Mouse (Mus musculus) hindbrain, embryonic 15.5 days (tissue): ENCODE measurements around the gene Ube2z. TPM values are rescaled to one million over a fixed set of nuclear protein-coding genes. Genes with fewer than 3 reads are reported as not detected.

ENCODE experiments used
- ATAC-seq: fragments of 200-750 bp; cut with Nextera tagmentation; 2 replicates; pipeline ENCODE4 v1.8.0; 2017; ENCODE audit warnings: low read depth, moderate number of reproducible peaks, moderate TSS enrichment; ENCODE audit not compliant: low FRiP score
- H3K27ac ChIP-seq: fragments of 300-500 bp; sonication (generic); replicated peaks from 2 replicates; pipeline ENCODE4 v1.5.1; 2015; ENCODE audit warnings: mild to moderate bottlenecking, inconsistent platforms
- H3K27me3 ChIP-seq: fragments of 300-500 bp; sonication (generic); 2 replicates; pipeline ENCODE4 v1.6.1; 2015; ENCODE audit warnings: control low read depth, inconsistent platforms
- H3K36me3 ChIP-seq: fragments of 300-500 bp; sonication (generic); 2 replicates; pipeline ENCODE4 v1.6.1; 2015; ENCODE audit warnings: control low read depth, inconsistent platforms
- H3K4me1 ChIP-seq: fragments of 300-500 bp; sonication (generic); replicated peaks from 2 replicates; pipeline ENCODE4 v1.6.1; 2015; ENCODE audit warnings: control low read depth, inconsistent platforms
- H3K4me2 ChIP-seq: fragments of 300-500 bp; sonication (generic); 2 replicates; pipeline ENCODE4 v1.6.1; 2015; ENCODE audit warnings: moderate library complexity, mild to moderate bottlenecking, inconsistent platforms
- H3K4me3 ChIP-seq: fragments of 300-500 bp; sonication (generic); 2 replicates; pipeline ENCODE4 v1.5.1; 2015; ENCODE audit warnings: mild to moderate bottlenecking, inconsistent platforms
- H3K9ac ChIP-seq: fragments of 300-500 bp; sonication (generic); 2 replicates; pipeline ENCODE4 v1.6.1; 2015; ENCODE audit warnings: inconsistent platforms
- H3K9me3 ChIP-seq: fragments of 300-500 bp; sonication (generic); 2 replicates; pipeline ENCODE4 v1.6.1; 2016; ENCODE audit warnings: control low read depth, inconsistent platforms
- WGBS: fragments of 180-500 bp; shearing (Covaris S2); methylation state at CpG from one replicate; pipeline ENCODE4 v1.1.7; 2015; 5-methylcytosine and 5-hydroxymethylcytosine counted together
- polyA plus RNA-seq: library from polyadenylated mRNA; unstranded; fragments of >200 nt; fragmentation: Nextera tagmentation; extraction: Ambion mirVana; gene quantifications from 2 replicates; pipeline ENCODE4 v1.2.1, GENCODE M21; 2015

Gene Ube2z
- polyA plus RNA-seq, 1 experiment from 2014 or later = 40.0 TPM

DNA sequence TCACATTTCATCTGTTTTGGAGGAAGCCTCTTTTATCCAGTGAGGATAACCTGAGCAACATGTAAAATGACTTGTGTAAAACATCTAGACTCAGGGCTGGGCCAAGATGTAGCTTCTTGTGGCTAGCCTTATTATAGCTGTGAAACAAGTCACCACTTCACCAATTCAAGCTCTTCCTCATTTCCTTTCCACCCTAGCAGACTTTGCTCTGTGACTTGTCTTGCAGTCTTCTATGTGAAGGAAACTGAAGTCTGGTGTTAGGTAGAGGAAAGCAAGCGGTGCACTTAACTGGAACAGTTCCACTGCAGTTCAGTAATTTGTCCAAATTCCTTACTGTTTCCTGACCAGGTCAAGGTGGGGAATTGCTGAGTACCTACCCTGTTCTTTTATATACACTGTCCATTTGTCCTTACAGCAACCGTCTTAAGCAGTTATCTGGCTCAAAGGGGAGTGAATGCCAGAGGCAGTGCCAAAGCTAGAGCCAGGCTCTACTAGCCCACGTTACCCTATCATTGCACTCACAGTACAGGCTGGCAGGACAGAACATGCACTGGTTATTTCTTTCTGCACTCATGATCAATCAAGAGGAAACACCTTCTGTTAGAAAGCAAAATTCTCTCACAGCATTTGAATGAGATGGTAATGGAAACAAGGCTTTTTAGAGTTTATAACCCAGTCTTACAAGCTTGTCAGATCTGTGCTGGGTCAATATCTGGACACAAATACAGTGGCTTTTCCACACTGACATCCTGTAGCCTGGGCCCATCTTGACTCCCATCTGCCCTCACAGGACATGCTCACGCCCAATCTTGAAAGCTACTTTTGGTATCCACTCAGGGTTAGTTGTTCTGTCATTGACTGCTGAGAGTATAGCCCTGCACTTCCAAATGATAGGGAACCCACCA is 17.5 kb downstream of the Ube2z start:
- Histone ChIP-seq H3K27ac (no peak overlapping the region), H3K4me2 (no peak overlapping the region), H3K4me1 (no peaks in the 10 kb centered on the region), H3K9me3 (no peaks in the 10 kb centered on the region), H3K36me3 (peaks cover 76% of the 10 kb centered on the region), H3K27me3 (no peaks in the 10 kb centered on the region), H3K9ac (no peak overlapping the region), H3K4me3 (no peak overlapping the region)
- no peak for ATAC-seq
- 85% methylated on average over 4 of the region's 4 CpGs for WGBS

DNA sequence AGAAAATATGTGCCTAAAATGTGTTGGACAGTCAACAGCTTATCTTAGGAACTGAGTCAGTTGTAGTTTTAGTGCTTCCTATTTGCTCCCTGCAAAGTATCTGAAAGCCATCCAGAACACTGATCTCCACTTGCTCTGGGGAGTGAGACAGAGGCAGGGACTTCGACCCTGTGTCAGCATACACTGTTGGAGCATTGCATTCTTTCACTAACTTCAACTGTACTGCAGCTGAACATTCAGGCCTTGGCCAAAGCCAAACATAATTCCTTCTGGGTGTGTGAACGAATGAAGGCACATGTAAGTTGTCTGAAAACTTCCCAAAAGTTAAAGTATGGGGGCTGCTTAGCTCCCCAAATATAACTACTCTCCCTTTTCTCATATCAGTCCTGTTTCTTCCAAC is 18.4 kb downstream of the Ube2z start:
- H3K27ac ChIP-seq = no peak overlapping the region
- no peak overlapping the region for H3K4me2 ChIP-seq
- no peak for ATAC-seq
- H3K4me1 ChIP-seq = no peaks in the 10 kb centered on the region
- no peak overlapping the region for H3K4me3 ChIP-seq
- H3K9ac ChIP-seq = no peak overlapping the region
- H3K27me3 ChIP-seq = no peaks in the 10 kb centered on the region
- 97% methylated on average over 2 of the region's 2 CpGs for WGBS
- H3K36me3 ChIP-seq = peaks cover 71% of the 10 kb centered on the region
- H3K9me3 ChIP-seq = no peaks in the 10 kb centered on the region

DNA sequence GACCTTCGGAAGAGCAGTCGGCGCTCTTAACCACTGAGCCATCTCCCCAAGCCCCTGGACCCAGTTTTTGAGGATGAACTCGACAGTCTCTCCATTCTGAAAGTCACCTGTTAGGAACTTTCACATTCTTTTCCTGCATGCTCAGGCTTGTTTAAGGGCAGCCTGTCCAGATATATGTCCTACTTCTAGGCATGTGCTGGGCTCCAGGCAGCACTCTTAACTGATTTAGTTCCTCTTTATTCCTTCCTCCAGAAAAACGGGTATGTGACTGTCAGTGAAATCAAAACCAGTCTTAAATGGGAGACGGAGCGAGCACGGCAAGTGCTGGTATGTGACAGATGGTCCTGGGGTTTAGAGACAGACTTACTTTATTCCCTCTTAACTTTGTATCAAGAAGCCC is 19.2 kb downstream of the Ube2z start:
- no peaks in the 10 kb centered on the region for H3K4me1 ChIP-seq
- H3K9ac ChIP-seq = no peak overlapping the region
- H3K27me3 ChIP-seq = no peaks in the 10 kb centered on the region
- no peaks in the 10 kb centered on the region for H3K9me3 ChIP-seq
- no peak for ATAC-seq
- no peak overlapping the region for H3K4me3 ChIP-seq
- H3K4me2 ChIP-seq = no peak overlapping the region
- H3K27ac ChIP-seq = no peak overlapping the region
- H3K36me3 ChIP-seq = peaks cover 69% of the 10 kb centered on the region
- 87% methylated on average over 8 of the region's 8 CpGs for WGBS

DNA sequence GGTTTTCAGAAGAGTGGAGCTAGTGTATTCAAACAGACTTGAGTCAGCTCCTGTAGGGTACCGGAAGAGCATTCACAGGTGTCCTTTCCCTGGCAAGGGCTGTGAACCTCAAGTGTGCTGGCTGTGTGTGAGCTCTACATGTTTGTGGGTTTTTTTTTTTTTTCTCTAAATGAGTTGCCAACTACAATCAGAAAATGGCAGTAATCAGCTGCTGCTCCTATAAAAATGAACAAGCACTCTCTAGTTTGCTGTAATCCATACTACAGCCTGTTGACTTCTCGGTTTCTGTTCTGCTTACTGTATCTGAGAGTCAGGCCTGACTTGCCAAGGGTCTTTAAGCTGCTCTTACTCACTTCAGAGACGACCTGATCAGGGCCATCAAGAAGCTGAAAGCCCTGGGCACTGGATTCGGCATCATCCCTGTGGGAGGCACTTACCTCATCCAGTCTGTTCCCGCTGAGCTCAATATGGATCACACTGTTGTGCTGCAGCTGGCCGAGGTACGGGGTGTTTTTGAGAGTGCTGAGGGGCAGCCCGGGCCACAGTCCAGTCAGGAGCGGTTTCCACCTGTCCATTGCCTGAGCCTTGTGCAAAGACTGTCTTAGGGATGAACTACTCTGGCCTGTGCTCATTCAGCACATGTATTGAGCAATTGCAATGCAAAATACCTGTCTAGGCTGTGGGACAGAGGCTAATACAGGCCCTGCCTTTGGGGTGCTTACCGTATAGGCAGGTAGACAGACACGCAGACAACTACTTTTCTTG is 20.2 kb downstream of the Ube2z start:
- H3K4me1 ChIP-seq = no peaks in the 10 kb centered on the region
- peaks cover 63% of the 10 kb centered on the region for H3K36me3 ChIP-seq
- no peak overlapping the region for H3K27ac ChIP-seq
- H3K4me2 ChIP-seq = no peak overlapping the region
- no peak for ATAC-seq
- H3K27me3 ChIP-seq = no peaks in the 10 kb centered on the region
- H3K4me3 ChIP-seq = no peak overlapping the region
- no peak overlapping the region for H3K9ac ChIP-seq
- 92% methylated on average over 11 of the region's 11 CpGs for WGBS
- H3K9me3 ChIP-seq = no peaks in the 10 kb centered on the region

DNA sequence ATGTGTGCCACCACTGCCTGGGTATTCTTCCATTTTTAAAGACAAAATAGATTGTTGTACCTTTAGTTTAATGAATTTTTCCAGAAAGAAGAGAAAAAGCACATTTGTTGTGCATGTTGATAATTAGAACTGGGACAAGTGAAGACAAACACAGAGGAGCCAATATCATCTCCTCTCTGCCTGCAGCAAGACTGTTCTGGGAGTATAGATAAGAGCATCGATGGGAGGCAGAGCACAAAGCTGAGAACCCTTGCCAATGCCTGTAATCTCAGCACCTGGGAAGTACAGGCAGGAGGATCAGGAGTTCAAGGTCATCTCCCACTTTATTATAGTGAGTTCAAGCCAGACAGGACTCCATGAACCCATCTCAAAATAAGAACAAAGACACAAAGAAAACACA is 26.6 kb downstream of the Ube2z start:
- 97% methylated on average over 1 of the region's 1 CpGs for WGBS
- Histone ChIP-seq H3K36me3 (peaks cover 30% of the 10 kb centered on the region), H3K9me3 (no peaks in the 10 kb centered on the region), H3K27ac (no peak overlapping the region), H3K4me2 (no peak overlapping the region), H3K27me3 (no peaks in the 10 kb centered on the region), H3K4me3 (no peak overlapping the region), H3K4me1 (peaks cover 25% of the 10 kb centered on the region), H3K9ac (no peak overlapping the region)
- no peak for ATAC-seq

DNA sequence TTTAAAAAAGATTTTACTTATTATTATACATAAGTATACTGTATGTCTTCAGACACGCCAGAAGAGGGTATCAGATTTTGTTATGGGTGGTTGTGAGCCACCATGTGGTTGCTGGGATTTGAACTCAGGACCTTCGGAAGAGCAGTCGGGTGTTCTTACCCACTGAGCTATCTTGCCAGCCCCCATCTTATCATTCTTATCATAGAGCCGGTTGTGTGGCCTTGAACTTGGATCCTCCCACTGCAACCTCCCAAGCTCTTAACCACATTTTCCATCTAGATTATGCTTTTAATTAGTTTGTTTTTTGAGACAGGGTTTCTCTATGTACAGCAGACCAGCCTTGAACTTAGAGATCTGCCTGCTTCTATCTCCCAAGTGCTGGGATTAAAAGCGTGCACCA is 27.7 kb downstream of the Ube2z start:
- H3K4me3 ChIP-seq = no peak overlapping the region
- WGBS = 94% methylated on average over 5 of the region's 5 CpGs

DNA sequence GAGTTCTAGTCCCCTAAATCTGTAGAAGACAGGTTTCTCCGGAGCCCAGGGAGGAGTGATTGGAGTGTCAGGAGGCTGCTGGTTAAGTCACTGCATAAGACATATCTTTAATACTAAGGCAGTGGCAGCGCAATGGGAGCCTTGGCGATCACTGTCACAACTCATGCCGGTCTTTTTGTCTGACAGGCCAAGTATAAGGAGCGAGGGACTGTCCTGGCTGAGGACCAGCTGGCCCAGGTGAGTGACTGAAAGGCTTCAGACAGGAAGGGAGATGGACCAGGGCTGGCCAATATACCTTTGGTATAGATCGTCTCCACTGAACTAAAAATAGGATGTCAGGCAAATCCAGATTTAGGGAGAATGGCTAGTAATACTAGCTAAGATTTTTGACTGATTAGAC is 30.1 kb downstream of the Ube2z start:
- 13% methylated on average over 6 of the region's 6 CpGs for WGBS
- Histone ChIP-seq H3K4me1 (peaks cover 25% of the 10 kb centered on the region), H3K4me3 (peak overlapping the region; percentile 86), H3K36me3 (peaks cover 15% of the 10 kb centered on the region), H3K4me2 (peak overlapping the region; percentile 91), H3K9me3 (no peaks in the 10 kb centered on the region), H3K9ac (peak overlapping the region; percentile 60), H3K27ac (peak overlapping the region; percentile 72), H3K27me3 (no peaks in the 10 kb centered on the region)
- peak; percentile 48; the same call in 1 of the 2 replicates for ATAC-seq

More for the DNA sequence above, 27.7 kb downstream of the Ube2z start:
- Histone ChIP-seq H3K9me3 (no peaks in the 10 kb centered on the region), H3K4me1 (peaks cover 25% of the 10 kb centered on the region), H3K27me3 (no peaks in the 10 kb centered on the region), H3K27ac (no peak overlapping the region), H3K4me2 (no peak overlapping the region), H3K36me3 (peaks cover 25% of the 10 kb centered on the region), H3K9ac (no peak overlapping the region)
- ATAC-seq = no peak

DNA sequence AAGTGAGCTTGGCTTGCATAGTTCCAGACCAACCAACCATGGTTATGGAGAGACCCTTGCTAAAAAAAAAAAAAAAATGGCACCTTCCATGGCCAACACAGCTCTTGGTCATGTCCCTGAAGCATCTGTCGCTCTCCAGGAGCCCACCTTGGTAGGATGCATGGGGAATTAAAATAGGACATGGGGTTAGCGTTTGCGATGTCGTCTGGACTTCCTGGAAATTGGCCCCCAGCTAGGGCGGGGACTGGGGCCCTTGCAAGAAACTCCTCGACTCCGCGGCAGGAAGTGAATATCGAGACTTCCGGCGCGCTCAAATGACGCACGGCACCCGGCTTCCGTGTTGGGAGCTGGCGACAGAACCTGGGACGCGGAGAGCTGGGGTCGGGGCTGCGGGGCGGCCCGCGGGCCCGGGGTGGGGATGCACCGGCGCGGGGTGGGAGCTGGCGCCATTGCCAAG is 30.6 kb downstream of the Ube2z start, which contains the start of gene Snf8:
Gene Snf8 (plus strand): TSS at position 290 of the 457 bp plus-strand sequence.
- H3K9me3 ChIP-seq = no peaks in the 10 kb centered on the region
- peak within 1 kb of the TSS; percentile 86 for H3K4me3 ChIP-seq
- H3K9ac ChIP-seq = peak within 1 kb of the TSS; percentile 60
- peak within 1 kb of the TSS; percentile 91 for H3K4me2 ChIP-seq
- under 1% methylated on average over 29 of the region's 29 CpGs for WGBS
- H3K4me1 ChIP-seq = peaks cover 25% of the 10 kb centered on the region
- ATAC-seq = peak; percentile 85; the same call in 1 of the 2 replicates
- no peaks in the 10 kb centered on the region for H3K27me3 ChIP-seq
- H3K36me3 ChIP-seq = peaks cover 15% of the 10 kb centered on the region
- peak within 1 kb of the TSS; percentile 72 for H3K27ac ChIP-seq

DNA sequence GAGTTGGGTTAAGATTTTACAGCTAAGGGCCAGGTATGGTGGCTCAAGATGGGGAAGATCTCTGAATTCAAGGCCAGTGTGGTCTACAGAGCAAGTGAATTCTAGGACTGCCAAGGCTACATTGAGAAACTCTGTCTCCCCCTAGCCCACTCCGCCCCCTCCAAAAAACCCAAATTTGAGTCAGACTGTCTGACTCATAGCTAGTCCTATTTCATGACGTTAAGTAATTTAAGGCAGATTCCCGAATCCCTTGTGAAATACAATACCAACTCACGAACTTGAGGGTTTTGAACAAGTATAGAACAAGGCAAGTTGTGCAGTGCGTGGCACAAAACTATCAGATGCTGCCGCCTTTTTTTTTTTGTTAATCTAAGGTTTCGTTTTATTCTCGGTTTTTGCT is 31.1 kb downstream of the Ube2z start:
- WGBS = 46% methylated on average over 8 of the region's 8 CpGs
- Histone ChIP-seq H3K27me3 (no peaks in the 10 kb centered on the region), H3K4me1 (peaks cover 25% of the 10 kb centered on the region), H3K9me3 (no peaks in the 10 kb centered on the region), H3K9ac (no peak overlapping the region), H3K4me3 (peak overlapping the region; percentile 86), H3K36me3 (peaks cover 11% of the 10 kb centered on the region), H3K4me2 (peak overlapping the region; percentile 91), H3K27ac (peak overlapping the region; percentile 72; the same call in 1 of the 2 replicates)
- no peak for ATAC-seq

DNA sequence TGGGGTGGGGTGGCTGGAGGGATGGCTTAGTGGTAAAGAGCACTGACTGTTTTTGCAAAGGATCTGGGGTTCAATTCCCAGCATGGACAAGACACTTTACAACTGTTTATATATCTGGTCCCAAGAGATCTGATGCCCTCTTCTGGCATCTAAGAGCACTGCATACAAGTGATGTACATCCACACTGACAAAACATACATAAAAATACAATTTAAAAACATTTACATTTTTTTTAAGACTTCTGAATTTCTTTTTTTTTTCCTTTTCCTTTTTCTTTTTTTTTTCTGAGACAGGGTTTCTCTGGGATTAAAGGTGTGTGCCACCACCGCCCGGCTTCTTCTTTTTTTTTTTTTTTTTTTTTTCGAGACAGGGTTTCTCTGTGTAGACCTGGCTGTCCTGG is 31.9 kb downstream of the Ube2z start:
- H3K36me3 ChIP-seq = 0 out of 2 replicates have a peak, but pooled peaks cover 3% of the 10 kb centered on the region
- H3K27me3 ChIP-seq = no peaks in the 10 kb centered on the region
- H3K4me2 ChIP-seq = no peak overlapping the region
- H3K4me3 ChIP-seq = no peak overlapping the region
- H3K27ac ChIP-seq = no peak overlapping the region
- H3K4me1 ChIP-seq = peaks cover 25% of the 10 kb centered on the region
- no peak for ATAC-seq
- no peak overlapping the region for H3K9ac ChIP-seq
- 86% methylated on average over 2 of the region's 3 CpGs for WGBS
- H3K9me3 ChIP-seq = no peaks in the 10 kb centered on the region

DNA sequence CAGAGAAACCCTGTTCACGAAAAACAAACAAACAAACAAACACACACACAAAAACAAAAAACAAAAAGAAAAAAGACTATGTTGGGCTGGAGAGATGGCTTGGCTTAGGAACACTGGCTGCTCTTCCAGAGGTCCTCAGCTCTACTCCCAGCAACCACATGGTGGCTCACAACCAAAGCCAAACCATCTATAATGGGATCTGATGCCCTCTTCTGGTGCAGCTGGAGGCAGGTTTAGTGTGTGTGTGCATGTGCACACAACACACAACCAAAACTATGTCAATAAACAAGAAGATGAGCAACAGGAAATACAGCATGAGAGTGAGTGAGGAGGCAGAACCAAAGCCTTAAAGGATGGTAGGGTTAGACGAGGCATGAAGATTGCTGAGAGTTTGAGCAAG is 33.5 kb downstream of the Ube2z start:
- Histone ChIP-seq H3K27ac (no peak overlapping the region), H3K4me1 (peaks cover 22% of the 10 kb centered on the region), H3K4me2 (no peak overlapping the region), H3K36me3 (no peaks in the 10 kb centered on the region), H3K27me3 (no peaks in the 10 kb centered on the region), H3K9ac (no peak overlapping the region), H3K4me3 (no peak overlapping the region), H3K9me3 (no peaks in the 10 kb centered on the region)
- WGBS = 95% methylated on average over 2 of the region's 2 CpGs
- ATAC-seq = no peak

DNA sequence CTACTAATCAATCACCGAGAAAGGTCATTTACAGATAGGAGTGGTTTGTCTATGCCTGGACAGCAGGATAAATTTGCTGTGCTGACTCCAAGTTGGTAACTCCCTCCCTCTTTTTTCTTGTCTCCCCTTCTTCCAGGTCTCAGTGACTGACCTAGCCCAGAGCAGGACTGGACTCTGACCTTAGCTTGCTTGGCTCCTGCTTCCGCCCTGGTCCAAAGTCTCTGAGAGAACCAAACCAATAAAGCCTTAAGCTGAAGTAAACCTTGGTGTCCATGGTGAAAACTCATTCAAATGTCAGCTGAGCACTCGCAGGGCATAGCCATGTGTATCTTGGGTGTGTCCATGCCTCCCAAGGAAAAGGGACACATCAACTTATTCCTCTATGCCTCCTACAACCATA is 34.6 kb downstream of the Ube2z start:
- WGBS = 92% methylated on average over 3 of the region's 3 CpGs
- no peaks in the 10 kb centered on the region for H3K27me3 ChIP-seq
- no peak overlapping the region for H3K9ac ChIP-seq
- H3K4me1 ChIP-seq = peaks cover 11% of the 10 kb centered on the region
- H3K27ac ChIP-seq = no peak overlapping the region
- H3K9me3 ChIP-seq = no peaks in the 10 kb centered on the region
- no peak overlapping the region for H3K4me3 ChIP-seq
- ATAC-seq = no peak
- no peak overlapping the region for H3K4me2 ChIP-seq
- H3K36me3 ChIP-seq = no peaks in the 10 kb centered on the region
